Comparison of ENCODE assay signal across 9 mouse cellular contexts in the genomic region with DNA sequence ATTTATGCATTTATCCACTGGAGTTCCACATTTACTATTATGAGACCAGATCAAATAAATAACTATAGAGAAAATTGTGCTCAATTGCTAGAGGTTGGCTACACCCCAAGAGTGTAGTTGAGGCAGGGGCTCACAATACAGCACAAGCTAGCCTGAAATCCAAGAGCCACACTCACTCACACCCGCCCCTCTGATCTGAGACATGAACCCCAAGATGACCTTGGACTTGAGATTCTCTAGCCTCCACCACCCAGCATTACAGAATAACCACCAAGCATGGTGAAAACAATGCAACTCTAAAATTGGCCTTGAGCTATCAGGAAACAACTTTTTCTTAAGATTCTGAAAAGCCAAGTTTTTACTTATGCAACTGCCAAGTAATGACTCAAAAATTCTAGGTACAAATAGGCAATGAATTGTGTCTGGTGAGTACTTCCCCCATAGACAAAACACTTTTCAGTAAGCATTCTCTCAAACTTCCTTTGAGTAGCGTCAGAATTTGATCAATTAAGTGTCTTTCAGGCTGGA. TPM values are rescaled to one million over a fixed set of nuclear protein-coding genes. Genes with fewer than 3 reads are reported as not detected.
A peak's percentile ranks its signal among the peaks of the same experiment; 100 is the strongest.
DNase-seq lines count a peak whose midpoint lies in the region; ATAC-seq and TF ChIP-seq lines count a peak whose summit lies in the region.
"Had no signal": no experiment of that assay in that cellular context is flagged by ENCODE, and none has a peak within 500 bp of the region (broad histone marks: within the 10 kb centered on the region; RNA-seq: fewer than 3 reads in every experiment).

No protein-coding gene starts in this region.

- H3K4me2 ChIP-seq in neural tube, embryonic 11.5 days (ENCODE audit: low read depth) = peak overlapping the region; percentile 61
- H3K4me2 ChIP-seq in liver, embryonic 13.5 days = peak overlapping the region; percentile 81

- no peak for TF ChIP-seq POLR2A in cerebellum, adult 2 months (IDR thresholded peaks at IDR 0.05; ENCODE audit: borderline replicate concordance, insufficient read depth, low read length)

- 45% methylated on average over 2 of the region's 2 CpGs for WGBS in cerebellum, adult 2 months
- 52% methylated on average over 2 of the region's 2 CpGs for WGBS in neural tube, embryonic 11.5 days
- WGBS in liver, embryonic 13.5 days (ENCODE audit: insufficient replicate concordance) = 28% methylated on average over 2 of the region's 2 CpGs

- no peak for ATAC-seq in neural tube, embryonic 11.5 days (ENCODE audit: insufficient read depth, low FRiP score, low TSS enrichment)
- no peak for ATAC-seq in liver, embryonic 13.5 days (ENCODE audit: low read depth)

- H3K27me3 ChIP-seq in cerebellum, adult 2 months (ENCODE audit: control insufficient read depth, insufficient read depth, low read length) = no peaks in the 10 kb centered on the region
- no peaks in the 10 kb centered on the region for H3K27me3 ChIP-seq in neural tube, embryonic 11.5 days (ENCODE audit: control insufficient read depth, insufficient read depth, low read length)
- peaks cover 12% of the 10 kb centered on the region for H3K27me3 ChIP-seq in liver, embryonic 13.5 days

- intact Hi-C loops in left cerebral cortex, postnatal 36 days (cut with DNase I) = loop anchor here (10.0 kb wide), 1 partner anchor 357 kb away; no protein-coding TSS in a partner anchor

- no peak for DNase-seq in cerebellum, adult 2 months
- no peak for DNase-seq in cerebellum, postnatal 10 days
- DNase-seq in neural tube, embryonic 11.5 days (ENCODE audit: low spot score) = no peak
- no peak for DNase-seq in neural tube, embryonic 10.5 days (ENCODE audit: extremely low spot score, low spot score)
- no peak for DNase-seq in liver, embryonic 13.5 days
- DNase-seq in thymus, adult 18-20 months = no peak
- DNase-seq in left cerebral cortex, postnatal 36 days (ENCODE audit: low spot score in 2 of 2) = no peak
- DNase-seq in retina, embryonic 14.5 days (ENCODE audit: low spot score) = no peak
- DNase-seq: gastrocnemius, postnatal 25 days had no signal

- H3K4me1 ChIP-seq in cerebellum, adult 2 months (ENCODE audit: control insufficient read depth, insufficient read depth, low read length) = peaks cover 5% of the 10 kb centered on the region
- peaks cover 25% of the 10 kb centered on the region for H3K4me1 ChIP-seq in neural tube, embryonic 11.5 days (ENCODE audit: control insufficient read depth, insufficient read depth, low read length)
- H3K4me1 ChIP-seq in liver, embryonic 13.5 days (replicated peaks) = peaks cover 47% of the 10 kb centered on the region

- H3K9me3 ChIP-seq in neural tube, embryonic 11.5 days (ENCODE audit: control insufficient read depth, low read length) = no peaks in the 10 kb centered on the region
- no peaks in the 10 kb centered on the region for H3K9me3 ChIP-seq in liver, embryonic 13.5 days (replicated peaks)

- no peak for TF ChIP-seq CTCF in cerebellum, adult 2 months (IDR thresholded peaks at IDR 0.05; ENCODE audit: borderline replicate concordance, insufficient read depth, low read depth, low read length)

- peak overlapping the region; percentile 87; the same call in 1 of the 2 replicates for H3K9ac ChIP-seq in neural tube, embryonic 11.5 days (ENCODE audit: low read length)
- H3K9ac ChIP-seq in liver, embryonic 13.5 days = peak overlapping the region; percentile 99

- peak overlapping the region; percentile 15 for H3K4me3 ChIP-seq in cerebellum, adult 2 months (replicated peaks; ENCODE audit: insufficient read depth, low read depth, low read length)
- H3K4me3 ChIP-seq in neural tube, embryonic 11.5 days (ENCODE audit: low read depth, low read length) = peak overlapping the region; percentile 85
- peak overlapping the region; percentile 94 for H3K4me3 ChIP-seq in liver, embryonic 13.5 days (replicated peaks)

- peaks cover 7% of the 10 kb centered on the region; the same call in 1 of the 2 replicates for H3K36me3 ChIP-seq in neural tube, embryonic 11.5 days (ENCODE audit: control insufficient read depth, insufficient read depth, low read length)
- peaks cover 38% of the 10 kb centered on the region for H3K36me3 ChIP-seq in liver, embryonic 13.5 days

- no peak overlapping the region for H3K27ac ChIP-seq in cerebellum, adult 2 months (ENCODE audit: insufficient read depth, low read length)
- no peak overlapping the region for H3K27ac ChIP-seq in neural tube, embryonic 11.5 days (ENCODE audit: low read depth, low read length)
- peak overlapping the region; percentile 100 for H3K27ac ChIP-seq in liver, embryonic 13.5 days

RNA-seq across cellular contexts. Expression of a gene that starts 1.5 kb away (rescaled TPM):
- polyA plus RNA-seq in cerebellum, adult 2 months (2012; rRNA removed) = 1,121 and 1,182 TPM in 2 replicates
- 1,230 and 1,275 TPM in 2 replicates for polyA plus RNA-seq in neural tube, embryonic 11.5 days (2014; fragmentation: Nextera tagmentation; extraction: Ambion mirVana)
- 1,033 and 1,075 TPM in 2 replicates for polyA plus RNA-seq in liver, embryonic 13.5 days (2015; fragmentation: Nextera tagmentation; extraction: Ambion mirVana)
- total RNA-seq in left cerebral cortex, postnatal 36 days (2021) = 100 to 1,000 TPM; 673 to 732 TPM

RNA-seq across cellular contexts. Expression of a gene that starts 5.4 kb away (rescaled TPM):
- polyA plus RNA-seq in cerebellum, adult 2 months (2012; rRNA removed) = 147 and 158 TPM in 2 replicates
- 9.1 and 9.9 TPM in 2 replicates for polyA plus RNA-seq in neural tube, embryonic 11.5 days (2014; fragmentation: Nextera tagmentation; extraction: Ambion mirVana)
- polyA plus RNA-seq in liver, embryonic 13.5 days (2015; fragmentation: Nextera tagmentation; extraction: Ambion mirVana) = 50.3 and 54.3 TPM in 2 replicates
- 10 to 100 TPM; 32.5 to 36.1 TPM for total RNA-seq in left cerebral cortex, postnatal 36 days (2021)

RNA-seq across cellular contexts. Expression of a gene that starts 5.4 kb away (rescaled TPM):
- 4.8 and 5.8 TPM in 2 replicates for polyA plus RNA-seq in cerebellum, adult 2 months (2012; rRNA removed)
- 6.6 and 7.8 TPM in 2 replicates for polyA plus RNA-seq in neural tube, embryonic 11.5 days (2014; fragmentation: Nextera tagmentation; extraction: Ambion mirVana)
- polyA plus RNA-seq in liver, embryonic 13.5 days (2015; fragmentation: Nextera tagmentation; extraction: Ambion mirVana) = 8.9 and 9.2 TPM in 2 replicates
- 1 to 10 TPM; 2.7 to 3.2 TPM for total RNA-seq in left cerebral cortex, postnatal 36 days (2021)

RNA-seq across cellular contexts. Expression of a gene that starts 6.3 kb away (rescaled TPM):
- polyA plus RNA-seq in cerebellum, adult 2 months (2012; rRNA removed) = 36.6 and 38.1 TPM in 2 replicates
- polyA plus RNA-seq in neural tube, embryonic 11.5 days (2014; fragmentation: Nextera tagmentation; extraction: Ambion mirVana) = 75.3 and 82.7 TPM in 2 replicates
- 13.5 and 15.6 TPM in 2 replicates for polyA plus RNA-seq in liver, embryonic 13.5 days (2015; fragmentation: Nextera tagmentation; extraction: Ambion mirVana)
- 10 to 100 TPM; 20.5 to 28.0 TPM for total RNA-seq in left cerebral cortex, postnatal 36 days (2021)

RNA-seq across cellular contexts. Expression of a gene that starts 11.3 kb away (rescaled TPM):
- polyA plus RNA-seq in cerebellum, adult 2 months (2012; rRNA removed) = 11.7 and 12.1 TPM in 2 replicates
- polyA plus RNA-seq in neural tube, embryonic 11.5 days (2014; fragmentation: Nextera tagmentation; extraction: Ambion mirVana) = 0.49 and 1.3 TPM in 2 replicates
- polyA plus RNA-seq in liver, embryonic 13.5 days (2015; fragmentation: Nextera tagmentation; extraction: Ambion mirVana) = 0.44 and 0.65 TPM in 2 replicates
- 1 to 10 TPM; 6.6 to 8.7 TPM for total RNA-seq in left cerebral cortex, postnatal 36 days (2021)

Comparison
In these comparisons a context has a peak if more than half of its experiments do, and no peak if none do; other contexts are left out.
1. H3K4me3 ChIP-seq: peak in every context shown above with its lines; median percentile 94 in liver, embryonic 13.5 days; 85 in neural tube, embryonic 11.5 days; 15 in cerebellum, adult 2 months.